Mouse (Mus musculus): Measurements from ENCODE around the gene Myo9a. TPM values are rescaled to one million over a fixed set of nuclear protein-coding genes. Genes with fewer than 3 reads are reported as not detected.

The Myo9a gene
- polyA plus RNA-seq (2012; rRNA removed): 0.43 and 0.59 TPM in 2 replicates

GRCm38 (mm10) chr9:59750267-59751065 lies at the start of gene Myo9a, which contains the start of gene Senp8:
Gene Myo9a, plus strand, starts transcription at chr9:59750896.
Gene Senp8, minus strand, starts transcription at chr9:59750710.

GRCm38 (mm10) chr9:59960559-59960958 lies 209.9 kb downstream of the Myo9a start, which contains the start of gene Nr2e3:
Gene Nr2e3, minus strand, starts transcription at chr9:59960659.

Other genes starting within 250 kb of the Myo9a start
- 142 and 176 TPM in 2 replicates for gene Hexa, start 211.4 kb upstream of the Myo9a start, polyA plus RNA-seq (2012; rRNA removed)
- 0.34 and 0.86 TPM in 2 replicates for gene Tmem202, start 211.0 kb upstream of the Myo9a start, polyA plus RNA-seq (2012; rRNA removed)
- gene Celf6, start 173.0 kb upstream of the Myo9a start, polyA plus RNA-seq (2012; rRNA removed): 7.2 and 7.4 TPM in 2 replicates
- gene Parp6, start 133.6 kb upstream of the Myo9a start, polyA plus RNA-seq (2012; rRNA removed): 16.8 and 17.4 TPM in 2 replicates
- 1,331 and 1,543 TPM in 2 replicates for gene Pkm, start 94.5 kb upstream of the Myo9a start, polyA plus RNA-seq (2012; rRNA removed)
- 4.0 and 4.3 TPM in 2 replicates for gene Gramd2, start 70.8 kb upstream of the Myo9a start, polyA plus RNA-seq (2012; rRNA removed)
- 0.96 and 1.0 TPM in 2 replicates for gene Senp8, start 186 bp upstream of the Myo9a start, polyA plus RNA-seq (2012; rRNA removed)
- gene Nr2e3, start 209.8 kb downstream of the Myo9a start, polyA plus RNA-seq (2012; rRNA removed): 0.81 and 3.0 TPM in 2 replicates

All from colon, adult 2 months (tissue).